Mouse (Mus musculus): ENCODE data around the gene Eml4. TPM values are rescaled to one million over a fixed set of nuclear protein-coding genes. Genes with fewer than 3 reads are reported as not detected.

Gene Eml4
- polyA plus RNA-seq, 1 experiment from 2014 or later, result 72.3 TPM

- Histone ChIP-seq H3K4me1 (peaks cover 27% of the 10 kb centered on the region), H3K27ac (peak overlapping the region; percentile 68), H3K27me3 (ENCODE audit: low read depth, poor library complexity, severe bottlenecking) (0 out of 2 replicates have a peak, but pooled peaks cover 8% of the 10 kb centered on the region), H3K9me3 (replicated peaks) (no peaks in the 10 kb centered on the region), H3K36me3 (no peaks in the 10 kb centered on the region), H3K4me3 (peak overlapping the region; percentile 42)
- DNase-seq (ENCODE audit: low spot score), result peak; percentile 59
- WGBS, result 13% methylated on average over 25 of the region's 25 CpGs
Observed at GRCm38 (mm10) chr17:83322621-83323335, 28.0 kb upstream of the Eml4 start.

GRCm38 (mm10) chr17:83323410-83324268 is 27.1 kb upstream of the Eml4 start:
- 0 out of 2 replicates have a peak, but pooled peaks cover 8% of the 10 kb centered on the region for H3K27me3 ChIP-seq (ENCODE audit: low read depth, poor library complexity, severe bottlenecking)
- peaks cover 27% of the 10 kb centered on the region for H3K4me1 ChIP-seq
- no peaks in the 10 kb centered on the region for H3K9me3 ChIP-seq (replicated peaks)
- no peak for DNase-seq (ENCODE audit: low spot score)
- peak overlapping the region; percentile 68 for H3K27ac ChIP-seq
- no peaks in the 10 kb centered on the region for H3K36me3 ChIP-seq
- H3K4me3 ChIP-seq, result no peak overlapping the region
- WGBS, result 55% methylated on average over 19 of the region's 19 CpGs

- H3K27ac ChIP-seq, result peak overlapping the region; percentile 68; the same call in 1 of the 2 replicates
- DNase-seq (ENCODE audit: low spot score), result no peak
- 83% methylated on average over 11 of the region's 11 CpGs for WGBS
- H3K4me3 ChIP-seq, result no peak overlapping the region
- H3K4me1 ChIP-seq, result peaks cover 27% of the 10 kb centered on the region
- no peaks in the 10 kb centered on the region for H3K36me3 ChIP-seq
- H3K9me3 ChIP-seq (replicated peaks), result no peaks in the 10 kb centered on the region
- 0 out of 2 replicates have a peak, but pooled peaks cover 8% of the 10 kb centered on the region for H3K27me3 ChIP-seq (ENCODE audit: low read depth, poor library complexity, severe bottlenecking)
Observed at GRCm38 (mm10) chr17:83324269-83324616, 26.5 kb upstream of the Eml4 start.

GRCm38 (mm10) chr17:83335183-83335584 is 15.5 kb upstream of the Eml4 start:
- Histone ChIP-seq H3K27ac (no peak overlapping the region), H3K27me3 (ENCODE audit: low read depth, poor library complexity, severe bottlenecking) (no peaks in the 10 kb centered on the region), H3K4me1 (peaks cover 3% of the 10 kb centered on the region; the same call in 1 of the 2 replicates), H3K9me3 (replicated peaks) (no peaks in the 10 kb centered on the region), H3K36me3 (no peaks in the 10 kb centered on the region), H3K4me3 (0 out of 2 replicates have a peak overlapping the region, but pooled peaks have one; percentile 4)
- 54% methylated on average over 13 of the region's 13 CpGs for WGBS
- no peak for DNase-seq (ENCODE audit: low spot score)

- Histone ChIP-seq H3K27me3 (ENCODE audit: low read depth, poor library complexity, severe bottlenecking) (no peaks in the 10 kb centered on the region), H3K27ac (no peak overlapping the region), H3K4me3 (no peak overlapping the region), H3K9me3 (replicated peaks) (no peaks in the 10 kb centered on the region), H3K36me3 (no peaks in the 10 kb centered on the region), H3K4me1 (peaks cover 13% of the 10 kb centered on the region)
- 80% methylated on average over 13 of the region's 13 CpGs for WGBS
- DNase-seq (ENCODE audit: low spot score), result no peak
Observed at GRCm38 (mm10) chr17:83337051-83337898, 13.5 kb upstream of the Eml4 start.

GRCm38 (mm10) chr17:83339368-83340085 is 11.2 kb upstream of the Eml4 start:
- no peaks in the 10 kb centered on the region for H3K9me3 ChIP-seq (replicated peaks)
- no peak overlapping the region for H3K4me3 ChIP-seq
- H3K27ac ChIP-seq, result no peak overlapping the region
- H3K27me3 ChIP-seq (ENCODE audit: low read depth, poor library complexity, severe bottlenecking), result no peaks in the 10 kb centered on the region
- no peak for DNase-seq (ENCODE audit: low spot score)
- peaks cover 17% of the 10 kb centered on the region for H3K4me1 ChIP-seq
- no peaks in the 10 kb centered on the region for H3K36me3 ChIP-seq
- WGBS, result 75% methylated on average over 13 of the region's 13 CpGs

- Histone ChIP-seq H3K4me3 (no peak overlapping the region), H3K36me3 (no peaks in the 10 kb centered on the region), H3K4me1 (peaks cover 17% of the 10 kb centered on the region), H3K9me3 (replicated peaks) (no peaks in the 10 kb centered on the region), H3K27me3 (ENCODE audit: low read depth, poor library complexity, severe bottlenecking) (no peaks in the 10 kb centered on the region), H3K27ac (no peak overlapping the region)
- no peak for DNase-seq (ENCODE audit: low spot score)
- 75% methylated on average over 16 of the region's 16 CpGs for WGBS
Observed at GRCm38 (mm10) chr17:83340895-83341524, 9.7 kb upstream of the Eml4 start.

- no peak for DNase-seq (ENCODE audit: low spot score)
- no peaks in the 10 kb centered on the region for H3K27me3 ChIP-seq (ENCODE audit: low read depth, poor library complexity, severe bottlenecking)
- 79% methylated on average over 7 of the region's 7 CpGs for WGBS
- H3K27ac ChIP-seq, result no peak overlapping the region
- no peaks in the 10 kb centered on the region for H3K9me3 ChIP-seq (replicated peaks)
- no peaks in the 10 kb centered on the region for H3K36me3 ChIP-seq
- peaks cover 17% of the 10 kb centered on the region for H3K4me1 ChIP-seq
- no peak overlapping the region for H3K4me3 ChIP-seq
Observed at GRCm38 (mm10) chr17:83344226-83344625, 6.5 kb upstream of the Eml4 start.

GRCm38 (mm10) chr17:83348056-83348822 is 2.5 kb upstream of the Eml4 start:
- Histone ChIP-seq H3K27me3 (ENCODE audit: low read depth, poor library complexity, severe bottlenecking) (no peaks in the 10 kb centered on the region), H3K36me3 (no peaks in the 10 kb centered on the region), H3K27ac (no peak overlapping the region), H3K9me3 (replicated peaks) (no peaks in the 10 kb centered on the region), H3K4me1 (peaks cover 20% of the 10 kb centered on the region), H3K4me3 (no peak overlapping the region)
- DNase-seq (ENCODE audit: low spot score), result no peak
- 91% methylated on average over 9 of the region's 9 CpGs for WGBS

GRCm38 (mm10) chr17:83351119-83351531 is 394 bp downstream of the Eml4 start:
- Histone ChIP-seq H3K4me3 (peak overlapping the region; percentile 97), H3K27ac (peak overlapping the region; percentile 98), H3K9me3 (replicated peaks) (no peaks in the 10 kb centered on the region), H3K36me3 (no peaks in the 10 kb centered on the region), H3K27me3 (ENCODE audit: low read depth, poor library complexity, severe bottlenecking) (no peaks in the 10 kb centered on the region), H3K4me1 (peaks cover 28% of the 10 kb centered on the region)
- under 1% methylated on average over 49 of the region's 57 CpGs for WGBS
- peak; percentile 69 for DNase-seq (ENCODE audit: low spot score)

All from limb, embryonic 10.5 days (tissue).